Mouse (Mus musculus) gastrocnemius, adult 8-10 months (tissue): ENCODE results near the gene Fuz. TPM values are rescaled to one million over a fixed set of nuclear protein-coding genes. Genes with fewer than 3 reads are reported as not detected.
"Not testable (repeated sequence)": the region's sequence is repeated elsewhere in the genome, so short reads cannot be mapped to it uniquely, and the experiment has no call there.

Source experiments
- DNase-seq, 2 experiments: peaks; one replicate each; pipeline ENCODE4 v3.0.0; 2022; ENCODE audit warnings: low spot score in 2 of 2
- total RNA-seq, 4 experiments: library from RNA; stranded (reverse); gene quantifications; 2 replicates each; pipeline ENCODE4 v1.2.4; 2022

Gene Fuz
- total RNA-seq, 4 experiments from 2014 or later, result 17.4 to 27.1 (median 18.7) TPM

DNA sequence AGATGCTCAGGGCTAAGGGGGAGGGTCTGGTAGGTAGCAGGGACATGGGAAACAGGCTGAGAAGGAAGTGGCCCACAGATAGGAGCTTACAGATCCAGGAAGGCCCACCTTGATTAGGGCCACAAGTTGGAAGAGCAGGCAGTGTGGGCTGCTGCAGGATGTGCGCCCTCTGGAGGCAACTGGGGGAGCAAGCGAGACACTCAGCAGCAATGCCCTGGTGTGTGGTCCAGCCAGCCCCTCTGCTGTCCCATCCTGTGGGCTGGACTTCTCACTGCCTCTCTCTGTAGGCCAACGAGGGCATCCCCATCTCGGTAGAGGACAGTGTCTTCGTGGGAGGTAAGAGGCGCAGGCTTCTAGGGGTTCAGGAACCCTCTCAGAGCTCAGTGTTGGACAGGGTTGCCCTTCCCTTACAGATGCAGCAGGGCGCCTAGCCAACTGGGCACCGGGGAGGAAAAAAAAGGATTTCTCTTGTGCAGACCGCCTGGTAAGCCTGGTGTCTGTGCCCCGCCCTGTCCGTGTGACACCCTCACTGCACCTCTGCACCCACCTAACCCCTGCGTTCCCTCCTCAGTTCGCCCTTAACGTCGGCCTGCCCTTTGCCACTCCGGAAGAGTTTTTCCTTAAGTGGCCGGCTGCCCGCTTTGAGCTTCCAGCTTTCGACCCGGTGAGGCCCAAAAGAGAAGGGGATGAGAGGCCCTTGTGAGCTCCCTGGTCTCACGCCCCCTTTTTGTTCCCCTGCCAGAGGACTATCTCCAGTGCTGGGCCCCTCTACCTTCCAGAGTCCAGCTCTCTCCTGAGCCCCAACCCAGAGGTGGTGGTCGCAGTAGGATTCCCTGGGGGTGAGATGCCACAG, 35.1 kb upstream of the Fuz start:
- peak in 1 of 2 experiments; percentile 52 for DNase-seq

DNA sequence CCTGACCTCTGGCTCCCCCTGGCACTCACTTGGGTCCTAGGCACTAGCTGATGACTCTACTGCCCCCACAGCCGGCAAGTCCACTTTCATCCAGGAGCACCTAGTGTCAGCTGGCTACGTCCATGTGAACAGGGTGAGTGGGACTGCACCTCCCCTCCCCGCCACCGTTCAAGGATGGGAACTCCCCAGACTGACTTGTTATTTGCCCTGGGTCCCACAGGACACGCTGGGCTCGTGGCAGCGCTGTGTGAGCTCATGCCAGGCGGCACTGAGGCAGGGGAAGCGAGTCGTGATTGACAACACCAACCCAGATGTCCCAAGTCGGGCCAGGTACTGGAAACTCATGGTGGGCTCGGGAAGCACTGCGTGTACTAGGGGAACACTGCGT, 34.5 kb upstream of the Fuz start:
- DNase-seq, result no peak

DNA sequence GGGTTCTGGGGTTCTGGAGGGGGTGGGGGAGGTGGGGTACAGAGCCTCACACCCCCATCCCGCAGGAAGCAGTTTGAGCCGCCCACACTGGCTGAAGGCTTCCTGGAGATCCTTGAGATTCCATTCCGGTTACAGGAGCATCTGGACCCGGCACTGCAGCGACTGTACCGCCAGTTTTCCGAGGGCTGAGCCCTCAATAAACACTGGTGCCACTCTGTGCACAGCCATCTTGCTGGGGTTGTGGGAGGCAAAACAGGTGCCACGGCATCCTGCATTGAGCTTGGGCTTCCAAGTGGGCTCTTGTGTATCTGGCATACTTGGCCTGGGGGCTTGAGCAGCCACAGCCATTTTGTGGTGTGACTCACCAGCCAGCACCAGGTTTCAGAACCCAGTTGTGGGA, 33.4 kb upstream of the Fuz start:
- no peak for DNase-seq

GRCm38 (mm10) chr7:44863210-44863609, 32.7 kb upstream of the Fuz start:
- no peak for DNase-seq

DNA sequence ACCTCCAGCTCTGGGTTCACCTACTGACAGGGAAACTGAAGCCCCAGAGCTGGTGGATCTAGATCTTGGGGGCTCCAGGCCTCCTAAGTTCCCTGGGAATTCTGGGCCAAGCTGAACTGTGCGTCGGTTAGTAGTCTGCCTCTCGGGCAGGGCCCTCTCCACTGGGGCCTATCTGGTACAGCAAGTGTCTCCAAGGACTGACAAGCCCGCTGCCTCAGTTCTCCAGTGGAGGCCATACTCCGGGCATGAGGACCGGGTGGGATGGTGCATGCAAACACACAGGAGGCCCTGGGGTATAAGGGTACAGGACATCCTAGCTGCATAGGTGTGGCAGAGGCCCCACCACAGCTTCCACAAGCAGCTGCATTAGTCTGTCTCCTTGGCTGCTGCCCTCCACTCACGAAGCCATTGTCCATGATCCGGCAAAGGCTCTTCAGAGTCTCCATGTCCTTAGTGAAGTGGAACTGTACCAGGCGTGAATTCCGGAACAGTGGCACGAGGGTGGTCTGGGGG, 31.8 kb upstream of the Fuz start:
- DNase-seq, result no peak

- DNase-seq, result no peak
These were observed 31.0 kb upstream of the Fuz start for GRCm38 (mm10) chr7:44864595-44865542.

GRCm38 (mm10) chr7:44866276-44867009, 29.4 kb upstream of the Fuz start:
- peak; percentile 43 to 61 for DNase-seq

- DNase-seq, result no peak
These were observed 28.7 kb upstream of the Fuz start for GRCm38 (mm10) chr7:44867010-44867702.

GRCm38 (mm10) chr7:44867802-44868201, 28.1 kb upstream of the Fuz start:
- no peak for DNase-seq

DNA sequence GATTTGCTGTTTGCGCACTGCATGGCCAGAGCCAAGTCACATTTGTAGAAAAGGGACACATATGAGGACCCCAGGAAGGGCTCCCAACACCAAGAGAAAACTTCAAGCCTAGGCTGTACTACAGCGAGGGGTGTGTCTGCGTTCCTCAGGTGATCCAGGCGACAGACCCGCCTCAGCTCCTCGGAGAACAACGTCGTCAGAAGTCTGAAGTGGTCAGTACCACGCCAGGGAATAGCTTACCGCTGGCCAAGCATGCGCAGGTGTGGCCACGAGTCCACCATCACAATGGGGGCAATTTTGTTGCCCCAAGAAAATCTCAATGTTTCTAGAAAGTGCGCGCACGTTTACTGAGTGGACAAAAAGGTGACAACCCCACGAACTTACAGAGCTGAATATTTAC, 27.4 kb upstream of the Fuz start:
- DNase-seq, result no peak

DNA sequence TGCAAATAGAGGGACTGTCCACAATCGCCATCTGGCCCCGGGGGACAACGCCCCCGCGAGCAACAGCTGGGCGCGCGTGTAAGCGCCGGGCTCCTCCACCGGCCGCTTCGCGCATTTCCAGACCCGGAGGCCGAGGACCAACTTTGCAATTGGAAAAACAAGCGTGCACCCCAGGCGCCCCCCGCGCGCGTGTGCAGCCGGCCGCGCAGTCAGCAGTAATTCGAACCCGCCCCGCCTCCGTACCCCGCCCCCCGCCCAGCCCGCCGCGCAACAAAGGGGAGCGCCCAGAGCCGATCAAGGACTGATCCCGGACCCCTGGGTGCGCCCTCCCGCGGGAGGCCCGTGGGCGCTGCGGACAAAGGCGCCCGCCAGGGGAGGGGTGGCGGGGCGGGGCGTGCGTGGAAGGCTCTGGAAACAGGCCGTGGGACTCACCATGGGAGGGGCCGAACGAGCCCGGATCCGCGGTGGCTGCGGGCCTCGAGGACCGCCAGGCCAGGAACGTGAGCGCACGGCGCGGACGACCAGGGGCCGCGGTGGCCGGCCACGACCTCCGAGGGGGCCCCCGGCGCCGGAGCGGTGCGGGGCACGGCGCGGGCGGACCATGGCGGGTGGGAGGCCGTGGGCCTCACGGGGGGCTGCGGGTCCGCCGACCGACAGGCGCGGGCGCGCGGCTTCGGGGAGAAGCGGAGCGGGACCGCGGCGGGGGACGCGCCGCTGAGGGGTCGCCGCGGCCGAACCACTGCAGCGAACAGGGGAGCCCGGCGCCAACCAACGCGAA, 26.8 kb upstream of the Fuz start:
- DNase-seq, result peak; percentile 58 to 68

- DNase-seq, result peak; percentile 86 to 91
These were observed 26.0 kb upstream of the Fuz start, which contains the start of gene Ptov1 for GRCm38 (mm10) chr7:44869697-44870528. TSS of gene Ptov1 (minus strand) at chr7:44869788.

- no peak for DNase-seq
These were observed 25.3 kb upstream of the Fuz start for GRCm38 (mm10) chr7:44870614-44871013.

DNA sequence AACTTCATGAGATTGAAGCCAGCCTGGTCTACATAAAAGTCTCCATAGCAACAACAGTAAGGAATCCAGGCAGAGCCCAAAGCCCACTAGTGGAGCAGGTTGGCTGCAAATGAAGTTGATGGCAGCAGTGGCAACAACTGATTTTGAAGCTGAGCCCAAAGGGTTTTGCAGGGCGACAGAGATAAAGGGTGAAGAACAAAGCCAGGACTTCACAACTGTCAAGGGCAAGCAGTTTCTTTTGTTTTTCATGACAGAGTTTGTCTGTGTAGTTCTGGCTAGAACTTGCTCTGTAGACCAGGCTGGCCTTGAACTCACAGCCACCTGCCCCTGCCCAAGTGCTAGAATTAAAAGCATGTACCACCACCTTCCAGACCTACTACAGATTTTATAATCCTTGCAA, 24.7 kb upstream of the Fuz start:
- DNase-seq, result no peak

GRCm38 (mm10) chr7:44871774-44872173, 24.1 kb upstream of the Fuz start:
- DNase-seq, result not testable (repeated sequence)

DNA sequence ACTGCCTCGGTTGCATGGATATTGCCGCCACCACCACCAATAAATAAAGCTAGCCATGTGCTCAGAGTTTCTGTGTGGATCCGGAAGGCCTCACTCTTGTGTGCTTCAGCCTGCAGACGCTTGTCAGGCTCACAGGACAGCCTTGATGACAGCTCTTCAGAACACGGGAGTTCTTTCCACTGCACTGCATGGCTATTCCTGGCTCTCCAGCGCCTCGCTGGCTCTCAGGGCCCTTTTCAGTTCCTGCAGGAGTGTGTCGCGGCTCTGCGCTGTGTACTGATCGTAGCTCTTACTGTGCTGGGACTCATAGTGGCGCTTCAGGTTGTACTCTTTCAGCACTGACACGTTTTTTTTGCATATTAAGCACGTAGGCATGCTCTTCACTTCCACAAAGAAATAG, 18.0 kb upstream of the Fuz start:
- DNase-seq, result no peak

DNA sequence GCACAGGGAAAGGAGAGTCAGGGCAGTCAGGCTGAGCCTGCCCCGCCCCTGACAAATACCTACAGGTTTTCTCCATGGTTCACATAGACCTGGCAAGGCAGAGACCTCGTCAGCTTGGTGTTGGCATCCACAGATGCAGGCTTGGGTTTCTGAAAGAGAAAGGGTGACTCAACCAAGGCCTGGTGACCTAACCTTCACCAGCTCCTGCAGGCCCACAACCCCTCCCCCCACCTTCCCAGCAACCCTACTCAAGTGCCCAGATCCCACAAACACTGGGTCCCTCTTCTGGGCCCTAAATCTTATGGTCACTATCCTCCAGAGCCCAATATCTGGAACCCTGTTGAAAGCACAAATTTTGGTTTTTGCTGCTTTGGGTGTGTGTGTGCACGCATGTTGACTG, 12.8 kb upstream of the Fuz start:
- no peak for DNase-seq

GRCm38 (mm10) chr7:44884637-44885036, 11.2 kb upstream of the Fuz start:
- DNase-seq, result no peak

DNA sequence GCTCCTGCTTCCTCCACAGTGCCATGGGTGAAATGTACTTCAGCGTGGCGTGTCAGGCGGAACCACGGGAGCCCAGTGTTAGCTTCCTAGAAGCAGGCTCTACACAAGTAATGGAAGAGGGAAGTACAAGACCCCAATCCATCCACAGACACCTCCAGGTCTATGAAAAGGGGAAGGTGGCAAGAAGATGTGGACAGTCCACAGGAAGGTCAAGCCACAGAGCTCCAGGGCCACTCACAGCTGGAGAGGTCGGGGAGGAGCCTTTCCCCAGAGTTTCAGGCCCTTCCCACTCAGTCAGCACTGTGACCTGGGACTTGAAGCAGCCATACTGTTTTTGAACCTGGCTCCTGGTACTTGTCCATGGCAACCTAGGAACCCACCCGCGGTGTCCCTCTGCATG, 8.9 kb upstream of the Fuz start:
- no peak for DNase-seq
